Mouse (Mus musculus): Measurements from ENCODE around the gene Sh3bp1.

GRCm38 (mm10) chr15:78850059-78850824 lies 49.3 kb upstream of the Sh3bp1 start:
- TF ChIP-seq GATA1 (IDR thresholded peaks at IDR 0.05; ENCODE audit: borderline replicate concordance, low read length) (no peak), FLI1 (IDR thresholded peaks at IDR 0.05; ENCODE audit: low read length) (no peak)
